In the genomic region with DNA sequence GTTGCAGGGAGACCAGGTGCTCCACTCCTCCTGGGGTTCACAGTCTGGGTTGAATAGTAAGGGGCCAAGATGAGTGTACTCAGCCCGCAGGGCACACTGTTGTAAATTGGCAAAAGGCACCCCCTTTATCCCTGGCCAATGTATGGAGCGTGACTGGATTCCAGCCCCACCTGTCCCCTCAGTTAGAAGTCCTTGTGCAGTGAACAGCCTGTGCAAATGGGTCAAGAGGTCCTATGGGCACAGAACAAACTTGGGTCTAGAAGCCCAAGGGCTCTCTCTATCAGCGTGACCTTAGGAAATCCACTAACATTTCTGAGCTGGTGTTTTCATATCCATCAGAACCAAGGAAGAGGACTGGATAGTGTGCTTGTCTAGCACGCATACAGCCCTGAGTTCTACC, we compare ENCODE assay signal across 21 mouse cellular contexts. TPM values are rescaled to one million over a fixed set of nuclear protein-coding genes. Genes with fewer than 3 reads are reported as not detected.
DNase-seq lines count a peak whose midpoint lies in the region; ATAC-seq and TF ChIP-seq lines count a peak whose summit lies in the region.
"Had no signal": no experiment of that assay in that cellular context is flagged by ENCODE, and none has a peak within 500 bp of the region (broad histone marks: within the 10 kb centered on the region; RNA-seq: fewer than 3 reads in every experiment).

No protein-coding gene starts in this region.

- H3K27me3 ChIP-seq in E14TG2a.4 (ENCODE audit: insufficient read depth, low read length) (peaks cover 8% of the 10 kb centered on the region), ES-Bruce4 (ENCODE audit: control insufficient read depth, insufficient read depth, low read length, poor library complexity, severe bottlenecking) (no peaks in the 10 kb centered on the region)
- no peaks in the 10 kb centered on the region for H3K27me3 ChIP-seq in forebrain, embryonic 11.5 days (ENCODE audit: control insufficient read depth, insufficient read depth, low read length)
- H3K27me3 ChIP-seq: embryonic facial prominence, embryonic 12.5 days; Patski had no signal

- TF ChIP-seq CTCF in lung, adult 2 months (IDR thresholded peaks at IDR 0.05; ENCODE audit: insufficient read depth, low read length) = no peak
- no peak for TF ChIP-seq CTCF in E14TG2a.4 (conservative IDR thresholded peaks at IDR 0.05; ENCODE audit: low read length)
- no peak for TF ChIP-seq CTCF in ES-Bruce4 (IDR thresholded peaks at IDR 0.05; ENCODE audit: low read depth, low read length)

- no peak overlapping the region for H3K4me3 ChIP-seq in lung, adult 2 months (replicated peaks; ENCODE audit: extremely low read depth, low read depth, low read length)
- H3K4me3 ChIP-seq in E14TG2a.4 (replicated peaks; ENCODE audit: low read length) (peak overlapping the region; percentile 65), ES-Bruce4 (ENCODE audit: low read depth, low read length) (peak overlapping the region; percentile 14)
- H3K4me3 ChIP-seq in forebrain, embryonic 11.5 days (ENCODE audit: low read depth, low read length) = no peak overlapping the region
- H3K4me3 ChIP-seq: embryonic facial prominence, embryonic 10.5 days; embryonic facial prominence, embryonic 12.5 days; forebrain, embryonic 12.5 days had no signal

- intact Hi-C loops in heart, postnatal 25 days (cut with DNase I) = no loop called here

- no peak for TF ChIP-seq EP300 in ES-Bruce4 (IDR thresholded peaks at IDR 0.05; ENCODE audit: insufficient read depth, low read depth, low read length)

- ATAC-seq in forebrain, embryonic 11.5 days (replicated peaks; ENCODE audit: low FRiP score) = no peak
- ATAC-seq: activated CD4-positive, CD25-positive, alpha-beta regulatory T cell, adult 4 months; forebrain, embryonic 14.5 days; forebrain, embryonic 16.5 days; Patski had no signal

- H3K27ac ChIP-seq in ES-Bruce4 (ENCODE audit: insufficient read depth, low read length) = no peak overlapping the region
- H3K27ac ChIP-seq in forebrain, embryonic 11.5 days (ENCODE audit: low read depth, low read length) = no peak overlapping the region
- H3K27ac ChIP-seq: embryonic facial prominence, embryonic 10.5 days; embryonic facial prominence, embryonic 12.5 days; forebrain, embryonic 12.5 days had no signal

- no peak overlapping the region for H3K9ac ChIP-seq in ES-Bruce4 (ENCODE audit: low read depth, poor library complexity, severe bottlenecking)
- no peak overlapping the region for H3K9ac ChIP-seq in forebrain, embryonic 11.5 days (ENCODE audit: low read length)
- H3K9ac ChIP-seq: embryonic facial prominence, embryonic 12.5 days; forebrain, embryonic 12.5 days had no signal

- 84% methylated on average over 4 of the region's 4 CpGs for WGBS in lung, adult 2 months
- whole genome bisulfite sequencing in forebrain, embryonic 11.5 days = 92% methylated on average over 4 of the region's 4 CpGs

- peaks cover 7% of the 10 kb centered on the region for H3K9me3 ChIP-seq in E14TG2a.4 (ENCODE audit: low read length)
- H3K9me3 ChIP-seq in ES-Bruce4 (replicated peaks; ENCODE audit: control insufficient read depth, insufficient read depth, low read length, poor library complexity, severe bottlenecking) = no peaks in the 10 kb centered on the region
- H3K9me3 ChIP-seq in forebrain, embryonic 11.5 days (ENCODE audit: control insufficient read depth, low read length) = no peaks in the 10 kb centered on the region
- H3K9me3 ChIP-seq: embryonic facial prominence, embryonic 10.5 days; embryonic facial prominence, embryonic 12.5 days; forebrain, embryonic 12.5 days had no signal

- no peak for TF ChIP-seq POLR2A in lung, adult 2 months (IDR thresholded peaks at IDR 0.05; ENCODE audit: borderline replicate concordance, extremely low read depth, low read depth, low read length)
- no peak for TF ChIP-seq POLR2A in ES-Bruce4 (IDR thresholded peaks at IDR 0.05; ENCODE audit: insufficient read depth, low read length)

- H3K36me3 ChIP-seq in E14TG2a.4 (ENCODE audit: insufficient read depth, low read length) (peaks cover 7% of the 10 kb centered on the region; the same call in 1 of the 2 replicates), ES-Bruce4 (ENCODE audit: control insufficient read depth, insufficient read depth, low read length, poor library complexity, severe bottlenecking) (no peaks in the 10 kb centered on the region)
- no peaks in the 10 kb centered on the region for H3K36me3 ChIP-seq in forebrain, embryonic 11.5 days (ENCODE audit: control insufficient read depth, insufficient read depth, low read length)
- H3K36me3 ChIP-seq: embryonic facial prominence, embryonic 10.5 days; embryonic facial prominence, embryonic 12.5 days; forebrain, embryonic 12.5 days had no signal

- H3K4me1 ChIP-seq in lung, adult 2 months (ENCODE audit: control insufficient read depth, insufficient read depth, low read length) = no peaks in the 10 kb centered on the region
- H3K4me1 ChIP-seq in E14TG2a.4 (replicated peaks; ENCODE audit: low read depth, low read length) (peaks cover 77% of the 10 kb centered on the region), ES-Bruce4 (ENCODE audit: control insufficient read depth, insufficient read depth, low read length) (peaks cover 4% of the 10 kb centered on the region)
- peaks cover 6% of the 10 kb centered on the region; the same call in 1 of the 2 replicates for H3K4me1 ChIP-seq in forebrain, embryonic 11.5 days (replicated peaks; ENCODE audit: control insufficient read depth, insufficient read depth, low read length)

- no peak overlapping the region for H3K4me2 ChIP-seq in forebrain, embryonic 11.5 days (ENCODE audit: low read depth, low read length, severe bottlenecking)
- H3K4me2 ChIP-seq: embryonic facial prominence, embryonic 12.5 days; forebrain, embryonic 12.5 days had no signal

- peak; percentile 24 for DNase-seq in lung, postnatal 36 days
- DNase-seq in lung, adult 2 months = no peak
- no peak for DNase-seq in forebrain, embryonic 11.5 days (ENCODE audit: low spot score)
- DNase-seq in heart, postnatal 25 days (ENCODE audit: low spot score) = no peak
- DNase-seq: adrenal gland, adult 8-10 months; adrenal gland, postnatal 14 days; cerebellum, adult 11-12 months; cerebellum, adult 2 months; cerebellum, adult 9-10 months; cerebellum, postnatal 10 days; cerebellum, postnatal 25 days had no signal

RNA-seq across cellular contexts. Expression of a gene that starts 16.5 kb away (rescaled TPM):
- 46.6 and 53.5 TPM in 2 replicates for polyA plus RNA-seq in lung, adult 2 months (2012; rRNA removed)
- polyA plus RNA-seq in ES-Bruce4 (2011; ENCODE audit: insufficient read depth, insufficient read length, low read depth, missing spikeins) = 195 and 198 TPM in 2 replicates
- 213 and 221 TPM in 2 replicates for polyA plus RNA-seq in forebrain, embryonic 11.5 days (2014; fragmentation: Nextera tagmentation; extraction: Ambion mirVana)
- 100 to 1,000 TPM; 126 to 158 TPM for total RNA-seq in heart, postnatal 25 days (2021)

RNA-seq across cellular contexts. Expression of a gene that starts 16.7 kb away (rescaled TPM):
- 17.1 and 23.3 TPM in 2 replicates for polyA plus RNA-seq in lung, adult 2 months (2012; rRNA removed)
- polyA plus RNA-seq in ES-Bruce4 (2011; ENCODE audit: insufficient read depth, insufficient read length, low read depth, missing spikeins) = 31.0 and 33.8 TPM in 2 replicates
- 61.0 and 63.3 TPM in 2 replicates for polyA plus RNA-seq in forebrain, embryonic 11.5 days (2014; fragmentation: Nextera tagmentation; extraction: Ambion mirVana)
- total RNA-seq in heart, postnatal 25 days (2021) = 10 to 100 TPM; 21.7 to 23.1 TPM

RNA-seq across cellular contexts. Expression of a gene that starts 16.8 kb away (rescaled TPM):
- 0.38 and 0.56 TPM in 2 replicates for polyA plus RNA-seq in lung, adult 2 months (2012; rRNA removed)
- polyA plus RNA-seq in ES-Bruce4 (2011; ENCODE audit: insufficient read depth, insufficient read length, low read depth, missing spikeins) = 5.5 and 5.9 TPM in 2 replicates
- 1.0 and 2.3 TPM in 2 replicates for polyA plus RNA-seq in forebrain, embryonic 11.5 days (2014; fragmentation: Nextera tagmentation; extraction: Ambion mirVana)
- not detected for total RNA-seq in heart, postnatal 25 days (2021)
- total RNA-seq: adrenal gland, postnatal 14 days had no signal
- polyA plus RNA-seq: activated CD4-positive, CD25-positive, alpha-beta regulatory T cell, adult 4 months; G1E had no signal

RNA-seq across cellular contexts. Expression of a gene that starts 44.2 kb away (rescaled TPM):
- 0.31 and 0.91 TPM in 2 replicates for polyA plus RNA-seq in lung, adult 2 months (2012; rRNA removed)
- 4.8 and 6.1 TPM in 2 replicates for polyA plus RNA-seq in ES-Bruce4 (2011; ENCODE audit: insufficient read depth, insufficient read length, low read depth, missing spikeins)
- 1.1 and 1.6 TPM in 2 replicates for polyA plus RNA-seq in forebrain, embryonic 11.5 days (2014; fragmentation: Nextera tagmentation; extraction: Ambion mirVana)
- total RNA-seq in heart, postnatal 25 days (2021) = under 1 TPM; 0.20 to 0.49 TPM
- polyA plus RNA-seq: G1E had no signal

Comparison
In these comparisons a context has a peak if more than half of its experiments do, and no peak if none do; other contexts are left out.
1. H3K4me3 ChIP-seq: peak in E14TG2a.4 (single experiment) and ES-Bruce4 (single experiment); none in lung, adult 2 months (single experiment) and forebrain, embryonic 11.5 days (single experiment).